Mouse (Mus musculus): ENCODE measurements around the gene Lrp3. TPM values are rescaled to one million over a fixed set of nuclear protein-coding genes. Genes with fewer than 3 reads are reported as not detected.

Gene Lrp3
- polyA plus RNA-seq, 1 experiment from 2014 or later: 9.0 TPM

GRCm38 (mm10) chr7:35211791-35212190 is 3.5 kb downstream of the Lrp3 start:
- peaks cover 10% of the 10 kb centered on the region; the same call in 1 of the 2 replicates for H3K4me1 ChIP-seq (ENCODE audit: control insufficient read depth, insufficient read depth, low read length)
- 90% methylated on average over 4 of the region's 4 CpGs for WGBS
- no peak for ATAC-seq (ENCODE audit: insufficient number of reproducible peaks, insufficient read depth, low FRiP score, low read depth)

GRCm38 (mm10) chr7:35199755-35200154 is 15.5 kb downstream of the Lrp3 start:
- no peaks in the 10 kb centered on the region for H3K27me3 ChIP-seq (ENCODE audit: control insufficient read depth, insufficient read depth, low read length)
- peaks cover 22% of the 10 kb centered on the region for H3K36me3 ChIP-seq (ENCODE audit: control insufficient read depth, insufficient read depth, low read length)
- no peaks in the 10 kb centered on the region for H3K4me1 ChIP-seq (ENCODE audit: control insufficient read depth, insufficient read depth, low read length)
- no peak overlapping the region for H3K27ac ChIP-seq (ENCODE audit: low read length)
- no peaks in the 10 kb centered on the region for H3K9me3 ChIP-seq (ENCODE audit: control insufficient read depth, low read depth, low read length)
- H3K4me2 ChIP-seq (replicated peaks; ENCODE audit: low read depth, low read length): no peak overlapping the region
- H3K4me3 ChIP-seq (ENCODE audit: low read depth, low read length): no peak overlapping the region
- ATAC-seq (ENCODE audit: insufficient number of reproducible peaks, insufficient read depth, low FRiP score, low read depth): no peak
- H3K9ac ChIP-seq (replicated peaks; ENCODE audit: low read depth, low read length): no peak overlapping the region

More at GRCm38 (mm10) chr7:35211791-35212190, 3.5 kb downstream of the Lrp3 start:
- no peaks in the 10 kb centered on the region for H3K9me3 ChIP-seq (ENCODE audit: control insufficient read depth, low read depth, low read length)
- H3K4me3 ChIP-seq (ENCODE audit: low read depth, low read length): no peak overlapping the region
- no peaks in the 10 kb centered on the region for H3K27me3 ChIP-seq (ENCODE audit: control insufficient read depth, insufficient read depth, low read length)
- no peak overlapping the region for H3K27ac ChIP-seq (ENCODE audit: low read length)
- H3K9ac ChIP-seq (replicated peaks; ENCODE audit: low read depth, low read length): no peak overlapping the region
- H3K4me2 ChIP-seq (replicated peaks; ENCODE audit: low read depth, low read length): no peak overlapping the region
- H3K36me3 ChIP-seq (ENCODE audit: control insufficient read depth, insufficient read depth, low read length): no peaks in the 10 kb centered on the region; the same call in 1 of the 2 replicates

GRCm38 (mm10) chr7:35198981-35199754 is 16.1 kb downstream of the Lrp3 start:
- H3K9ac ChIP-seq (replicated peaks; ENCODE audit: low read depth, low read length): no peak overlapping the region
- H3K4me1 ChIP-seq (ENCODE audit: control insufficient read depth, insufficient read depth, low read length): no peaks in the 10 kb centered on the region
- H3K27me3 ChIP-seq (ENCODE audit: control insufficient read depth, insufficient read depth, low read length): no peaks in the 10 kb centered on the region
- no peak overlapping the region for H3K4me2 ChIP-seq (replicated peaks; ENCODE audit: low read depth, low read length)
- peaks cover 18% of the 10 kb centered on the region for H3K36me3 ChIP-seq (ENCODE audit: control insufficient read depth, insufficient read depth, low read length)
- no peak for ATAC-seq (ENCODE audit: insufficient number of reproducible peaks, insufficient read depth, low FRiP score, low read depth)
- no peaks in the 10 kb centered on the region for H3K9me3 ChIP-seq (ENCODE audit: control insufficient read depth, low read depth, low read length)
- 84% methylated on average over 12 of the region's 12 CpGs for WGBS
- H3K27ac ChIP-seq (ENCODE audit: low read length): no peak overlapping the region
- H3K4me3 ChIP-seq (ENCODE audit: low read depth, low read length): no peak overlapping the region

GRCm38 (mm10) chr7:35197022-35197421 is 18.3 kb downstream of the Lrp3 start:
- H3K4me3 ChIP-seq (ENCODE audit: low read depth, low read length): no peak overlapping the region
- 65% methylated on average over 2 of the region's 2 CpGs for WGBS
- H3K27me3 ChIP-seq (ENCODE audit: control insufficient read depth, insufficient read depth, low read length): no peaks in the 10 kb centered on the region
- H3K4me1 ChIP-seq (ENCODE audit: control insufficient read depth, insufficient read depth, low read length): no peaks in the 10 kb centered on the region
- H3K9ac ChIP-seq (replicated peaks; ENCODE audit: low read depth, low read length): no peak overlapping the region
- peaks cover 7% of the 10 kb centered on the region; the same call in 1 of the 2 replicates for H3K36me3 ChIP-seq (ENCODE audit: control insufficient read depth, insufficient read depth, low read length)
- H3K4me2 ChIP-seq (replicated peaks; ENCODE audit: low read depth, low read length): no peak overlapping the region
- H3K9me3 ChIP-seq (ENCODE audit: control insufficient read depth, low read depth, low read length): no peaks in the 10 kb centered on the region
- H3K27ac ChIP-seq (ENCODE audit: low read length): no peak overlapping the region
- ATAC-seq (ENCODE audit: insufficient number of reproducible peaks, insufficient read depth, low FRiP score, low read depth): no peak

GRCm38 (mm10) chr7:35191276-35191675 is 24.0 kb downstream of the Lrp3 start:
- H3K27me3 ChIP-seq (ENCODE audit: control insufficient read depth, insufficient read depth, low read length): peaks cover 7% of the 10 kb centered on the region; the same call in 1 of the 2 replicates
- no peak overlapping the region for H3K4me3 ChIP-seq (ENCODE audit: low read depth, low read length)
- no peak for ATAC-seq (ENCODE audit: insufficient number of reproducible peaks, insufficient read depth, low FRiP score, low read depth)
- no peak overlapping the region for H3K4me2 ChIP-seq (replicated peaks; ENCODE audit: low read depth, low read length)
- H3K4me1 ChIP-seq (ENCODE audit: control insufficient read depth, insufficient read depth, low read length): peaks cover 2% of the 10 kb centered on the region
- H3K9ac ChIP-seq (replicated peaks; ENCODE audit: low read depth, low read length): no peak overlapping the region
- no peak overlapping the region for H3K27ac ChIP-seq (ENCODE audit: low read length)
- 30% methylated on average over 2 of the region's 2 CpGs for WGBS
- H3K9me3 ChIP-seq (ENCODE audit: control insufficient read depth, low read depth, low read length): no peaks in the 10 kb centered on the region
- H3K36me3 ChIP-seq (ENCODE audit: control insufficient read depth, insufficient read depth, low read length): no peaks in the 10 kb centered on the region

- no peaks in the 10 kb centered on the region for H3K9me3 ChIP-seq (ENCODE audit: control insufficient read depth, low read depth, low read length)
- no peak overlapping the region for H3K4me2 ChIP-seq (replicated peaks; ENCODE audit: low read depth, low read length)
- peaks cover 17% of the 10 kb centered on the region for H3K27me3 ChIP-seq (ENCODE audit: control insufficient read depth, insufficient read depth, low read length)
- no peak for ATAC-seq (ENCODE audit: insufficient number of reproducible peaks, insufficient read depth, low FRiP score, low read depth)
- H3K27ac ChIP-seq (ENCODE audit: low read length): no peak overlapping the region
- no peak overlapping the region for H3K4me3 ChIP-seq (ENCODE audit: low read depth, low read length)
- H3K36me3 ChIP-seq (ENCODE audit: control insufficient read depth, insufficient read depth, low read length): no peaks in the 10 kb centered on the region
- H3K4me1 ChIP-seq (ENCODE audit: control insufficient read depth, insufficient read depth, low read length): peaks cover 7% of the 10 kb centered on the region
- 58% methylated on average over 5 of the region's 5 CpGs for WGBS
- no peak overlapping the region for H3K9ac ChIP-seq (replicated peaks; ENCODE audit: low read depth, low read length)
These were observed 25.6 kb downstream of the Lrp3 start for GRCm38 (mm10) chr7:35189699-35190098.

GRCm38 (mm10) chr7:35185889-35186569 is 29.3 kb downstream of the Lrp3 start, which contains the start of gene Slc7a10:
Slc7a10 (plus strand) TSS chr7:35186385.
- H3K4me2 ChIP-seq (replicated peaks; ENCODE audit: low read depth, low read length): peak within 1 kb of the TSS; percentile 57
- ATAC-seq (ENCODE audit: insufficient number of reproducible peaks, insufficient read depth, low FRiP score, low read depth): peak; percentile 48
- no peak within 1 kb of the TSS for H3K27ac ChIP-seq (ENCODE audit: low read length)
- H3K4me3 ChIP-seq (ENCODE audit: low read depth, low read length): peak within 1 kb of the TSS; percentile 34
- peaks cover 20% of the 10 kb centered on the region for H3K27me3 ChIP-seq (ENCODE audit: control insufficient read depth, insufficient read depth, low read length)
- H3K36me3 ChIP-seq (ENCODE audit: control insufficient read depth, insufficient read depth, low read length): no peaks in the 10 kb centered on the region
- peaks cover 10% of the 10 kb centered on the region; the same call in 1 of the 2 replicates for H3K9me3 ChIP-seq (ENCODE audit: control insufficient read depth, low read depth, low read length)
- 2% methylated on average over 43 of the region's 43 CpGs for WGBS
- peak within 1 kb of the TSS; percentile 1; the same call in 1 of the 2 replicates for H3K9ac ChIP-seq (replicated peaks; ENCODE audit: low read depth, low read length)
- H3K4me1 ChIP-seq (ENCODE audit: control insufficient read depth, insufficient read depth, low read length): peaks cover 7% of the 10 kb centered on the region

- H3K27me3 ChIP-seq (ENCODE audit: control insufficient read depth, insufficient read depth, low read length): peaks cover 20% of the 10 kb centered on the region
- peaks cover 7% of the 10 kb centered on the region for H3K4me1 ChIP-seq (ENCODE audit: control insufficient read depth, insufficient read depth, low read length)
- H3K27ac ChIP-seq (ENCODE audit: low read length): no peak overlapping the region
- peak; percentile 42; the same call in 1 of the 2 replicates for ATAC-seq (ENCODE audit: insufficient number of reproducible peaks, insufficient read depth, low FRiP score, low read depth)
- 0 out of 2 replicates have a peak overlapping the region, but pooled peaks have one; percentile 1 for H3K9ac ChIP-seq (replicated peaks; ENCODE audit: low read depth, low read length)
- peak overlapping the region; percentile 34 for H3K4me3 ChIP-seq (ENCODE audit: low read depth, low read length)
- H3K36me3 ChIP-seq (ENCODE audit: control insufficient read depth, insufficient read depth, low read length): no peaks in the 10 kb centered on the region
- peak overlapping the region; percentile 57 for H3K4me2 ChIP-seq (replicated peaks; ENCODE audit: low read depth, low read length)
- peaks cover 10% of the 10 kb centered on the region; the same call in 1 of the 2 replicates for H3K9me3 ChIP-seq (ENCODE audit: control insufficient read depth, low read depth, low read length)
- WGBS: 2% methylated on average over 54 of the region's 54 CpGs
These were observed 30.2 kb downstream of the Lrp3 start for GRCm38 (mm10) chr7:35184833-35185724.
